Comparison of ENCODE assay signal across 8 mouse cellular contexts in the genomic region with DNA sequence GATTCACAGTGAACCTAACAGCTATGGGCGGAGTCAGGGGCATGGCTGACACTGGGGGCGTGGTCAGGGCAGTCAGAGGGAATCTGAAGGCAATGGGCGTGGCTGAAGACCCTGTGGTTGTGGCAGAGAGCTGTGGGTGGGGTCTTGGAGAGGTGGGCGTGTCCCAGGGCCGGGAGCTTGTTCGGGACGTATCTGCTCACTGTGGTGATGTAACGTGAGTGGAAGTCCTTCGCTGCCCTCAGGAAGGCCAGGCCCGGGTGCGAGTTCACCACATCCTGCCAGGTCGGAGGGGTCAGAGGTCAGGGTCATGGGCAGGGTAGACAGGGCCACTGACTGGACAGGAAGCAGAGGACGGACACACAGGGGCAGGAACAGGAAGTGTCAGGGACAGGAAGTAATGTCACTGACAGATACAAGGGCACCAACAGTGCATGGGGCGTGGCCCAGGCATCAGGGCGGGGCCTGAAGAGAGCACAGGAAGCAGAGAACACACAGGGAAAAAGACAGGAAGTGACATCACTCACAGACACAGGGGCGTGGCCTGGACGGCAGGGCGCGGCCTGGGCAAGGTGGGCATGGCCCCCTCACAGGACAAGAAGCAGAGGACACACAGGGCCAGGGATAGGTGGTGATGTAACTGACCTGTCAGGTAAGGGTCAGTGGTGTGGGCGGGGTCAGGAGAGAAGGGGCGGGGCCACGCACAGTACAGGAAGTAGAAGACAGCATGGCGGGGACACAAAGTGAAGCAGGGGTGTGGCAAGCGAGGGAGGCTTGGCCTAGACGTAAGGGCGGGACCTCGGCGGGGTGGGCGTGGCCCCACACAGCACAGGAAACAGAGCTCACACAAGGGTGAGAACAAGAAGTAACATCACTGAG. TPM values are rescaled to one million over a fixed set of nuclear protein-coding genes. Genes with fewer than 3 reads are reported as not detected.
DNase-seq lines count a peak whose midpoint lies in the region; ATAC-seq and TF ChIP-seq lines count a peak whose summit lies in the region.

No protein-coding gene starts in this region.

- H3K4me1 ChIP-seq in E14TG2a.4 (replicated peaks; ENCODE audit: low read depth, low read length) = no peaks in the 10 kb centered on the region
- H3K4me1 ChIP-seq in forebrain, embryonic 12.5 days = no peaks in the 10 kb centered on the region
- H3K4me1 ChIP-seq in lung, adult 2 months (ENCODE audit: control insufficient read depth, insufficient read depth, low read length) = no peaks in the 10 kb centered on the region
- no peaks in the 10 kb centered on the region for H3K4me1 ChIP-seq in neural tube, embryonic 15.5 days

- H3K4me2 ChIP-seq in forebrain, embryonic 12.5 days = no peak overlapping the region
- H3K4me2 ChIP-seq in neural tube, embryonic 15.5 days = peak overlapping the region; percentile 32

- peak; percentile 83 for ATAC-seq in forebrain, embryonic 12.5 days (ENCODE audit: low FRiP score)
- ATAC-seq in neural tube, embryonic 15.5 days (ENCODE audit: low FRiP score) = peak; percentile 82

- TF ChIP-seq CTCF in E14TG2a.4 (conservative IDR thresholded peaks at IDR 0.05; ENCODE audit: low read length) = no peak
- no peak for TF ChIP-seq CTCF in lung, adult 2 months (IDR thresholded peaks at IDR 0.05; ENCODE audit: insufficient read depth, low read length)

- H3K36me3 ChIP-seq in E14TG2a.4 (ENCODE audit: insufficient read depth, low read length) = peaks cover 27% of the 10 kb centered on the region
- H3K36me3 ChIP-seq in forebrain, embryonic 12.5 days (replicated peaks) = peaks cover 36% of the 10 kb centered on the region
- peaks cover 36% of the 10 kb centered on the region for H3K36me3 ChIP-seq in neural tube, embryonic 15.5 days

- DNase-seq in adrenal gland, postnatal 14 days = peak; percentile 51
- peak; percentile 26 for DNase-seq in heart, postnatal 25 days (ENCODE audit: low spot score)
- DNase-seq in layer of hippocampus, adult 8-10 months (ENCODE audit: low spot score in 2 of 2) = peak; percentile 24 to 53
- DNase-seq in lung, adult 2 months = peak; percentile 6
- DNase-seq in c-Kit-positive CD71-positive TER-119-positive erythroid progenitor cells, embryonic 14.5 days (ENCODE audit: low spot score) = no peak

- H3K9ac ChIP-seq in forebrain, embryonic 12.5 days = no peak overlapping the region
- H3K9ac ChIP-seq in neural tube, embryonic 15.5 days (replicated peaks) = no peak overlapping the region

- 95% methylated on average over 26 of the region's 29 CpGs for WGBS in forebrain, embryonic 12.5 days
- 88% methylated on average over 26 of the region's 29 CpGs for WGBS in lung, adult 2 months
- WGBS in neural tube, embryonic 15.5 days = 95% methylated on average over 29 of the region's 29 CpGs

- no peak for TF ChIP-seq POLR2A in lung, adult 2 months (IDR thresholded peaks at IDR 0.05; ENCODE audit: borderline replicate concordance, extremely low read depth, low read depth, low read length)

- H3K27me3 ChIP-seq in E14TG2a.4 (ENCODE audit: insufficient read depth, low read length) = no peaks in the 10 kb centered on the region
- no peaks in the 10 kb centered on the region for H3K27me3 ChIP-seq in forebrain, embryonic 12.5 days
- H3K27me3 ChIP-seq in neural tube, embryonic 15.5 days (replicated peaks) = no peaks in the 10 kb centered on the region

- 0 out of 2 replicates have a peak overlapping the region, but pooled peaks have one; percentile 7 for H3K4me3 ChIP-seq in E14TG2a.4 (replicated peaks; ENCODE audit: low read length)
- H3K4me3 ChIP-seq in forebrain, embryonic 12.5 days (replicated peaks) = no peak overlapping the region
- no peak overlapping the region for H3K4me3 ChIP-seq in lung, adult 2 months (replicated peaks; ENCODE audit: extremely low read depth, low read depth, low read length)
- peak overlapping the region; percentile 15; the same call in 1 of the 2 replicates for H3K4me3 ChIP-seq in neural tube, embryonic 15.5 days (replicated peaks)

- peaks cover 77% of the 10 kb centered on the region for H3K9me3 ChIP-seq in E14TG2a.4 (ENCODE audit: low read length)
- H3K9me3 ChIP-seq in forebrain, embryonic 12.5 days = peaks cover 34% of the 10 kb centered on the region
- peaks cover 11% of the 10 kb centered on the region for H3K9me3 ChIP-seq in neural tube, embryonic 15.5 days (replicated peaks)

- no peak overlapping the region for H3K27ac ChIP-seq in forebrain, embryonic 12.5 days
- H3K27ac ChIP-seq in neural tube, embryonic 15.5 days (replicated peaks) = no peak overlapping the region

- intact Hi-C loops in heart, postnatal 25 days (cut with DNase I) = no loop called here

RNA-seq across cellular contexts. Expression of gene Ppp2r3d, which starts 36.6 kb away (rescaled TPM):
- 89.6 and 104 TPM in 2 replicates for total RNA-seq in adrenal gland, postnatal 14 days (2021)
- polyA plus RNA-seq in forebrain, embryonic 12.5 days (2016; fragmentation: Nextera tagmentation; extraction: Ambion mirVana) = 160 and 163 TPM in 2 replicates
- 100 to 1,000 TPM in 1 of 2 experiments, 10 to 100 TPM in 1; 92.9 to 112 TPM for total RNA-seq in heart, postnatal 25 days (2021)
- 100 to 1,000 TPM in 3 of 4 experiments, 10 to 100 TPM in 1; 90.9 to 109 (median 103) TPM for total RNA-seq in layer of hippocampus, adult 8-10 months (2022)
- polyA plus RNA-seq in lung, adult 2 months (2012; rRNA removed) = 241 and 301 TPM in 2 replicates
- 153 and 158 TPM in 2 replicates for polyA plus RNA-seq in neural tube, embryonic 15.5 days (2015; fragmentation: Nextera tagmentation; extraction: Ambion mirVana)

RNA-seq across cellular contexts. Expression of gene Gm21836, which starts 53.5 kb away (rescaled TPM):
- not detected in 2 replicates for total RNA-seq in adrenal gland, postnatal 14 days (2021)
- polyA plus RNA-seq in forebrain, embryonic 12.5 days (2016; fragmentation: Nextera tagmentation; extraction: Ambion mirVana) = not detected in 2 replicates
- total RNA-seq in heart, postnatal 25 days (2021) = not detected
- total RNA-seq in layer of hippocampus, adult 8-10 months (2022) = not detected
- not detected in 2 replicates for polyA plus RNA-seq in lung, adult 2 months (2012; rRNA removed)
- polyA plus RNA-seq in neural tube, embryonic 15.5 days (2015; fragmentation: Nextera tagmentation; extraction: Ambion mirVana) = not detected in 2 replicates

Comparison
In these comparisons a context has a peak if more than half of its experiments do, and no peak if none do; other contexts are left out.
1. H3K4me3 ChIP-seq: peak in E14TG2a.4 (single experiment) and neural tube, embryonic 15.5 days (single experiment); none in forebrain, embryonic 12.5 days (single experiment) and lung, adult 2 months (single experiment).